Mouse (Mus musculus) stomach, postnatal 0 days (tissue): ENCODE measurements at regions not wholly inside any gene's neighbourhood (a gene's known extent, or its start where the extent isn't known, plus 50 kb on each side); places are given as distances from the start of the nearest gene placed in this dataset.
A peak's percentile ranks its signal among the peaks of the same experiment; 100 is the strongest.

ENCODE experiments used
- ATAC-seq: fragments of 200-750 bp; cut with Nextera tagmentation; 2 replicates; pipeline ENCODE4 v1.8.0; 2017; ENCODE audit not compliant: low FRiP score, low TSS enrichment
- DNase-seq: peaks from one replicate; pipeline ENCODE4 v3.0.0-alpha.2; 2016; ENCODE audit warnings: low spot score
- H3K27ac ChIP-seq: fragments of 300-500 bp; sonication (generic); replicated peaks from 2 replicates; pipeline ENCODE4 v1.5.1; 2014; ENCODE audit warnings: mild to moderate bottlenecking, control low read depth
- H3K27me3 ChIP-seq: fragments of 300-500 bp; sonication (generic); 2 replicates; pipeline ENCODE4 v1.6.1; 2014; ENCODE audit warnings: low read length; ENCODE audit not compliant: control insufficient read depth, insufficient read depth
- H3K36me3 ChIP-seq: fragments of 300-500 bp; sonication (generic); 2 replicates; pipeline ENCODE4 v1.6.1; 2014; ENCODE audit warnings: low read length, mixed read lengths; ENCODE audit not compliant: control insufficient read depth, insufficient read depth
- H3K4me1 ChIP-seq: fragments of 300-500 bp; sonication (generic); replicated peaks from 2 replicates; pipeline ENCODE4 v1.6.1; 2014; ENCODE audit warnings: antibody characterized with exemption; ENCODE audit not compliant: control insufficient read depth, insufficient read depth
- H3K4me2 ChIP-seq: fragments of 300-500 bp; sonication (generic); replicated peaks from 2 replicates; pipeline ENCODE4 v1.6.1; 2014; ENCODE audit warnings: low read depth, mild to moderate bottlenecking, control low read depth, moderate library complexity
- H3K4me3 ChIP-seq: fragments of 300-500 bp; sonication (generic); 2 replicates; pipeline ENCODE4 v1.5.1; 2014; ENCODE audit warnings: low read depth, low read length, control low read depth
- H3K9ac ChIP-seq: fragments of 300-500 bp; sonication (generic); 2 replicates; pipeline ENCODE4 v1.6.1; 2014; ENCODE audit warnings: mild to moderate bottlenecking, low read length, control low read depth, mixed read lengths
- H3K9me3 ChIP-seq: fragments of 300-500 bp; sonication (generic); 2 replicates; pipeline ENCODE4 v1.6.1; 2016; ENCODE audit warnings: low read length; ENCODE audit not compliant: control insufficient read depth
- CTCF ChIP-seq: IDR thresholded peaks from 2 replicates; pipeline ENCODE4 v1.5.1; 2016; ENCODE audit warnings: antibody characterized with exemption, low read depth, mild to moderate bottlenecking, moderate library complexity
- EP300 ChIP-seq: optimal IDR thresholded peaks from 2 replicates; pipeline ENCODE3; 2016; ENCODE audit warnings: antibody characterized with exemption
- WGBS: fragments of 180-500 bp; shearing (Covaris S2); extraction: QIAGEN DNeasy Blood & Tissue Kit; methylation state at CpG from one replicate; pipeline ENCODE4 v1.1.7; 2014; 5-methylcytosine and 5-hydroxymethylcytosine counted together

GRCm38 (mm10) chr16:76224901-76225586 lies 148.6 kb downstream of the Nrip1 start:
- H3K4me3 ChIP-seq, result no peak overlapping the region
- 0 out of 2 replicates have a peak, but pooled peaks cover 4% of the 10 kb centered on the region for H3K4me1 ChIP-seq
- H3K27ac ChIP-seq, result no peak overlapping the region
- H3K9ac ChIP-seq, result no peak overlapping the region
- no peak overlapping the region for H3K4me2 ChIP-seq
- DNase-seq (no peak), ATAC-seq (peak; percentile 56)
- TF ChIP-seq CTCF (no peak), EP300 (no peak)
- H3K9me3 ChIP-seq, result no peaks in the 10 kb centered on the region
- H3K36me3 ChIP-seq, result no peaks in the 10 kb centered on the region
- 27% methylated on average over 9 of the region's 9 CpGs for WGBS
- no peaks in the 10 kb centered on the region for H3K27me3 ChIP-seq

- TF ChIP-seq CTCF, result no peak
- TF ChIP-seq EP300, result no peak
- Histone ChIP-seq H3K27ac (no peak overlapping the region), H3K9ac (no peak overlapping the region), H3K4me3 (no peak overlapping the region), H3K9me3 (no peaks in the 10 kb centered on the region), H3K4me1 (0 out of 2 replicates have a peak, but pooled peaks cover 4% of the 10 kb centered on the region), H3K4me2 (no peak overlapping the region), H3K27me3 (no peaks in the 10 kb centered on the region), H3K36me3 (no peaks in the 10 kb centered on the region)
- DNase-seq, result no peak
- 39% methylated on average over 4 of the region's 4 CpGs for WGBS
- ATAC-seq, result no peak
These were observed 149.9 kb downstream of the Nrip1 start for GRCm38 (mm10) chr16:76223716-76224115.

GRCm38 (mm10) chr16:76222960-76223359 lies 150.7 kb downstream of the Nrip1 start:
- WGBS, result 79% methylated on average over 5 of the region's 5 CpGs
- Histone ChIP-seq H3K9ac (no peak overlapping the region), H3K27ac (no peak overlapping the region), H3K9me3 (no peaks in the 10 kb centered on the region), H3K36me3 (no peaks in the 10 kb centered on the region), H3K4me1 (0 out of 2 replicates have a peak, but pooled peaks cover 4% of the 10 kb centered on the region), H3K4me3 (no peak overlapping the region), H3K27me3 (no peaks in the 10 kb centered on the region), H3K4me2 (no peak overlapping the region)
- no peak for ATAC-seq
- TF ChIP-seq CTCF (no peak), EP300 (no peak)
- no peak for DNase-seq

DNA sequence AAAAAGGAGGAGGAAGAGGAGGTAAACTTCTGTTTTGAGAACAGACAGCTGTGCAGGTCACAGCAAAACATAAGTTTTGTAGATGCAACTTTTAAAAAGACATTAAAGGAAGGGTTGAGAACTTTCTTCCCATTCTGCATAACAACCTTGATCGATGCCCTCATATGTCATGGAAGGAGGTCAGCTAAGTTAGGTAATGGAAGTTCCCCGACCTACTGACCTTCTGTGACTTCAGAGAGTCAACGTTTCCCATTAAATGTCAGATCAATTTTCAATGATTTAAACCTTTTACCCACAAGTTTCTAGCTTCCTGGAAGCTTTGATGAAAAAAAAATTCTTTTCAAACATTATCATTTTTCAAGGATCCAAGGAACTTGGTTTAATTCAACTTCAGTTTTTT lies 153.2 kb downstream of the Nrip1 start:
- H3K27me3 ChIP-seq, result no peaks in the 10 kb centered on the region
- ATAC-seq (no peak), DNase-seq (no peak)
- H3K27ac ChIP-seq, result no peak overlapping the region
- H3K9ac ChIP-seq, result no peak overlapping the region
- H3K36me3 ChIP-seq, result no peaks in the 10 kb centered on the region
- 57% methylated on average over 3 of the region's 3 CpGs for WGBS
- no peak overlapping the region for H3K4me2 ChIP-seq
- H3K4me3 ChIP-seq, result no peak overlapping the region
- TF ChIP-seq EP300 (no peak), CTCF (no peak)
- no peaks in the 10 kb centered on the region for H3K9me3 ChIP-seq
- 0 out of 2 replicates have a peak, but pooled peaks cover 4% of the 10 kb centered on the region for H3K4me1 ChIP-seq

GRCm38 (mm10) chr16:76219233-76219632 lies 154.4 kb downstream of the Nrip1 start:
- Histone ChIP-seq H3K9ac (no peak overlapping the region), H3K27me3 (no peaks in the 10 kb centered on the region), H3K27ac (no peak overlapping the region), H3K4me1 (no peaks in the 10 kb centered on the region), H3K4me2 (no peak overlapping the region), H3K36me3 (no peaks in the 10 kb centered on the region), H3K9me3 (no peaks in the 10 kb centered on the region), H3K4me3 (no peak overlapping the region)
- ATAC-seq (no peak), DNase-seq (no peak)
- TF ChIP-seq EP300 (no peak), CTCF (no peak)

GRCm38 (mm10) chr16:76218310-76219170 lies 155.1 kb downstream of the Nrip1 start:
- Histone ChIP-seq H3K27me3 (no peaks in the 10 kb centered on the region), H3K36me3 (no peaks in the 10 kb centered on the region), H3K4me3 (no peak overlapping the region), H3K9me3 (no peaks in the 10 kb centered on the region), H3K4me1 (no peaks in the 10 kb centered on the region), H3K4me2 (no peak overlapping the region), H3K9ac (no peak overlapping the region), H3K27ac (no peak overlapping the region)
- DNase-seq, result no peak
- TF ChIP-seq EP300, result no peak
- no peak for TF ChIP-seq CTCF
- ATAC-seq, result no peak
- WGBS, result 74% methylated on average over 11 of the region's 11 CpGs
